Mouse (Mus musculus): ENCODE data around the gene Ptger1.
A peak's percentile ranks its signal among the peaks of the same experiment; 100 is the strongest.

The Ptger1 gene

GRCm38 (mm10) chr8:83656043-83656442 lies 10.4 kb upstream of the Ptger1 start:
- no peak for DNase-seq (ENCODE audit: extremely low read depth, insufficient read length, low spot score)

DNA sequence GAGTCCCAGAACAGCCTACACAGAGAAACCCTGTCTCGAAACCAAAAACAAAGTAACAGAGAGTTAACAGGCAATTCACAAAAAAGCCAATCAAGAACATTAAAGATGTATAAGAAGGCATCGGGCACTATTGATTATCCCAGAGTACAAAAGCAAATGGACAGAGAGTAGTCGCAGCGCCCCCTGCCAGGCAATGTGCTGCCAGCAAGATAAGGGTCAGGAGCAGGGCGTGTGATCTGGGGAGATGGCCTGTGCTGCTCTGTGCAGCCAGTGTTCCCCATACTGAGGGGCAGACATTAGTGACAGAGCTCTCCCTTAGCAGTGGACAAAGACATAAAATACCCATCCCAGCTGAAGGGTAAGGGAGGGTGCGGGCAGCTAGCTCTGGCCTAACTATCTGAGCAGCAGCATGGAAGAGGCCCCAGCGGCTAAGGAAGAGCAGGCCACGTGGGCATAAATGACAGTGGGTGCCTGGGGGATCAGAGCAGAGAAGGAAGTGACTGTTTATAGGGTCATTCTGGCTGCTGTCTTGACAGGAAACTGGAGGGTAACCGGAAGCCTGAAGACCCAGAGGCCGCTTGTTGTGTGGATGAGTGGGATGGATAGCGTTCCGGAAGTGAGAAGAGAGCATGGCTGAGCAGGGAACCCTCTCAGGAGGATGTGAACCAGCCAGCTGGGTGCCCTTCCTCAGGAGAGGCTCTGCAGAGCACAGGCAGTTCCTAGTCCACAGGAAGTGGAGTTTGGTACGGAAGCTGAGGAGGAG lies 9.8 kb upstream of the Ptger1 start:
- DNase-seq (ENCODE audit: extremely low read depth, insufficient read length, low spot score), result no peak

DNA sequence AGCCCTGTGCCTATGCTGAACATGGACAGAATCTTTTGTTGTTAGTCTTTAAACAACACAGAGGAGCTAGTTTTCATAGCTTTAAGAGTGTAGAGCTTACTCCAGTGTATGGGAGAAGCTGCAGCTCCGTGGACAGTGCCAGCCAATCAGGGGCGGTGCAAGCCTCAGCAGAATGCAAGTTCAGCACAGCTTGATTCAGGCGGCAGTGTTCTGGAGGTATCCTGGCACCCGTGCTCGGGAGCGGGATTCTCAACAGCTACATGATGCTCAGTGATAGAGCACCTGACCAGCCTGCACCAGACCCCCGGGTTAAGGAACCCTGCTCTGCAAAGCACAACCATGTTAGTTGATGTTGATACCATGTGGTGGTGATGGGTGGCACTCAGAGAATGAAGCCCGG lies 5.9 kb upstream of the Ptger1 start:
- DNase-seq (ENCODE audit: extremely low read depth, insufficient read length, low spot score), result no peak

- no peak for DNase-seq (ENCODE audit: extremely low read depth, insufficient read length, low spot score)
These were observed 5.3 kb upstream of the Ptger1 start for GRCm38 (mm10) chr8:83660995-83661680.

- DNase-seq (ENCODE audit: extremely low read depth, insufficient read length, low spot score), result peak; percentile 73
These were observed 4.1 kb upstream of the Ptger1 start for GRCm38 (mm10) chr8:83662421-83662826.

- no peak for DNase-seq (ENCODE audit: extremely low read depth, insufficient read length, low spot score)
These were observed 2.4 kb upstream of the Ptger1 start for GRCm38 (mm10) chr8:83664096-83664495.

- DNase-seq (ENCODE audit: extremely low read depth, insufficient read length, low spot score), result no peak
These were observed 1.4 kb upstream of the Ptger1 start for GRCm38 (mm10) chr8:83664931-83665625.

GRCm38 (mm10) chr8:83666866-83667234 lies 372 bp downstream of the Ptger1 start:
- no peak for DNase-seq (ENCODE audit: extremely low read depth, insufficient read length, low spot score)

GRCm38 (mm10) chr8:83667526-83667925 lies 1.0 kb downstream of the Ptger1 start:
- DNase-seq (ENCODE audit: extremely low read depth, insufficient read length, low spot score), result no peak

DNA sequence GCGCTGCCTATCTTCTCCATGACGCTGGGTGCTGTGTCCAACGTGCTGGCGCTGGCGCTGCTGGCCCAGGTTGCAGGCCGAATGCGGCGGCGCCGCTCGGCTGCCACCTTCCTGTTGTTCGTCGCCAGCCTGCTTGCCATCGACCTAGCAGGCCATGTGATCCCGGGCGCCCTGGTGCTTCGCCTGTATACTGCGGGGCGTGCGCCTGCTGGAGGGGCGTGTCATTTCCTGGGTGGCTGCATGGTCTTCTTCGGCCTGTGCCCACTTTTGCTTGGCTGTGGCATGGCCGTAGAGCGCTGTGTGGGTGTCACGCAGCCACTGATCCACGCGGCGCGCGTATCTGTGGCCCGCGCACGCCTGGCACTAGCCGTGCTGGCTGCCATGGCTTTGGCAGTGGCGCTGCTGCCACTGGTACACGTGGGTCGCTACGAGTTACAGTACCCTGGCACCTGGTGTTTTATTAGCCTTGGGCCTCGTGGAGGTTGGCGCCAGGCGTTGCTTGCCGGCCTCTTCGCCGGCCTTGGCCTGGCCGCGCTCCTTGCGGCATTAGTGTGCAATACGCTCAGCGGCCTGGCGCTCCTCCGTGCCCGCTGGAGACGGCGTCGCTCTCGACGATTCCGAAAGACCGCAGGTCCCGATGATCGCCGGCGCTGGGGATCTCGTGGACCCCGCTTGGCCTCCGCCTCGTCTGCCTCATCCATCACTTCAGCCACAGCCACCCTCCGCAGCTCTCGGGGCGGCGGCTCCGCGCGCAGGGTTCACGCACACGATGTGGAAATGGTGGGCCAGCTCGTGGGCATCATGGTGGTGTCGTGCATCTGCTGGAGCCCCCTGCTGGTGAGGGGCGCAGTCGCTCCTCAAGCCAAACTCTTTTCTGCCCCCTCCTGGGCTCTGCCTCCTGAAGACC lies 1.8 kb downstream of the Ptger1 start:
- DNase-seq (ENCODE audit: extremely low read depth, insufficient read length, low spot score), result no peak

GRCm38 (mm10) chr8:83669013-83669412 lies 2.5 kb downstream of the Ptger1 start:
- DNase-seq (ENCODE audit: extremely low read depth, insufficient read length, low spot score), result no peak

DNA sequence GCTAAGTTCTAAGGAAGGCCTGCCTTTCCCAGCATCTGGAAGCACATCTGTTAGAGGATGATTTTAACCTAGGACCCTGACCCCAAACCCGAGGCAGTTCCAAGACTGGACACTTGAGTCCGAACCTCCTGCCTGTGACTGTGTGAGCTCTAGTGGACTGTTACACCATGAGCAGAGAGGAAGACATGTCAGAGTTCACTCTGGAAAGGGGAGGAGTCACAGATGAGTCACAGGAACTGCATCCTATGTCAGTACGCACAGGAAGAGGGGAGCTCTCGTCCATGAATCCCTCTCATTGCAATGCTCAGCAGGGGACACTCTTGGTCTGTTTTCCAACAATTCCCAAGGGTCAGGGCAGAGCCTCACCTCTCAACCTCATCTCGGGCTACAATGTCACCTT lies 6.5 kb downstream of the Ptger1 start:
- DNase-seq (ENCODE audit: extremely low read depth, insufficient read length, low spot score), result no peak

DNA sequence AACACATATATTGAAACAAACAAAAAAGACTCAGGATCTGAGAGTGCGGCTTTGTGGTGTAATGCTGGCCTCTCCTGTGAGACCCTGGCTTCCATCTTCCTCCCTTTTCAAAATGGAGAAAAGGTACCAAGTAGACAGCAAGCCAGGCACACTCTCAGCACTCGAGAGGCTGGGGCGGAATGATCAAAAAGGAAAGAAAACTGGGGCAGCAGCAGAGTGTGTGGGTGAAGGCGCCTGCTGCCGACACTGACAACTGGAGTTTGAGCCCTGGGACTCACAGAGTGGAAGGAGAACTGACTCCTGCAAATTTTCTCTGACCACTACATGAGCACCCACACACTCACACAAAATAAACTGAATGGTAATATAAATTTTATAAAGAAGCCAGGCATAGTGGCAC lies 8.0 kb downstream of the Ptger1 start:
- DNase-seq (ENCODE audit: extremely low read depth, insufficient read length, low spot score), result no peak

DNA sequence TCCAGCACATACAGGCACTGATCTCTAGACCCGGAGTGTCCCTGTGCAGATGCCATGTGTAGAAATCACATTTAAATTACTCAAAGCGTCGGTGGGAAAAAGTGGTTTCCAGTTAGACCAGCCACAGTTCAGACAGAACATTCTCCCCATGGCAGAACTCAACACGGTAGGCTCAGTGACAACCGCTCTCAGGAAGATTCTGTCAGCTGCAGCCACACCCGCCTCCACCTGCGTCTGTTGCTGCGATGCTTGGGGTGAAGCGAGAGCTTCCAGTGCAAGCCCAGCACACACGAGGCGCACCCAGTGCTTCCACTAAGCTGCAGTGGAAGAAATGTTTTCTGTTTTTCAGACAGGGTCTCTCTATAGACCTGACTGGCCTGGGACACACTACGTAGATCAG lies 13.4 kb downstream of the Ptger1 start:
- no peak for DNase-seq (ENCODE audit: extremely low read depth, insufficient read length, low spot score)

- no peak for DNase-seq (ENCODE audit: extremely low read depth, insufficient read length, low spot score)
These were observed 14.1 kb downstream of the Ptger1 start for GRCm38 (mm10) chr8:83680603-83681002.

DNA sequence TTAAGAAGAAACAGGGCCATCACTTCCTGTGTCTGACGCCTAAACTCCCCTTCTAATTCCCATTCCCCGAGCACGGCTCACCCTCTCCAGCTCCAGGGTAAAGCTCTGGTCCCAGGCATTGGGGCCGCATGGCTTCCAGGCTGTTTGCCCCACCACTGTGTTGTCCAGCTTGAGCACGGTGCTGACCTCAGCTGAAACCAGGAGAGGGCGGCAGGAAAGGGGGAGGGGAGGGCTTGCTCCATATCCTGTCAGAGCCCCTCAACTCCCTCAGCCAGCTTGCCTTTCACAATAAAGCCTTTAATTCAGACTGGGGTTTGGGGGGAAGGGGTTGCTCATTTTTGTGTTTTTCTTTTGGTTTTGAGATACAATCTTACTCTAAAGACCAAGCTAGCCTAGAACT lies 14.6 kb downstream of the Ptger1 start:
- no peak for DNase-seq (ENCODE audit: extremely low read depth, insufficient read length, low spot score)

GRCm38 (mm10) chr8:83684517-83684916 lies 18.0 kb downstream of the Ptger1 start:
- DNase-seq (ENCODE audit: extremely low read depth, insufficient read length, low spot score), result no peak

DNA sequence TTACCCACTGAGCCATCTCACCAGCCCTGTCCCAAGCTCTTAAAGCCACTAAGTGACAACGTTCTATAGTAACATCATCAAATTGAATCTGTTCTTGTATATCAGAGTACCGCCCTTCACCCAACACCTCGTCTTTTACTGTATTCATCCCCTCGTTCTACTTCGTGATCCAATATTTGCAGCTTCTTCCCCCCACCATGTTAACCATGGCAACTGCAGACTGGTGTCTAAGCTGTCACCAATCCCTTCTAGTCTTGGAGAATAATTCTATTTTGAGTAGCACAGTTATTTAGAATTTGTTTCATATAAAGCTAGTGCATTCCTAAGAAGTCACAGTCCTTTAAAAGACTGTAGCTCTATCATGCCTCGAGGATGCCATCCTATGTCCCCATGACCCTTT lies 22.8 kb downstream of the Ptger1 start:
- no peak for DNase-seq (ENCODE audit: extremely low read depth, insufficient read length, low spot score)

GRCm38 (mm10) chr8:83693609-83694236 lies 27.2 kb downstream of the Ptger1 start:
- DNase-seq (ENCODE audit: extremely low read depth, insufficient read length, low spot score), result no peak
